Mouse (Mus musculus): ENCODE results near the gene Gnb1. TPM values are rescaled to one million over a fixed set of nuclear protein-coding genes. Genes with fewer than 3 reads are reported as not detected.
A peak's percentile ranks its signal among the peaks of the same experiment; 100 is the strongest.

Gnb1 gene
- total and polyA plus RNA-seq, 3 experiments, result 147 to 257 (median 151) TPM

DNA sequence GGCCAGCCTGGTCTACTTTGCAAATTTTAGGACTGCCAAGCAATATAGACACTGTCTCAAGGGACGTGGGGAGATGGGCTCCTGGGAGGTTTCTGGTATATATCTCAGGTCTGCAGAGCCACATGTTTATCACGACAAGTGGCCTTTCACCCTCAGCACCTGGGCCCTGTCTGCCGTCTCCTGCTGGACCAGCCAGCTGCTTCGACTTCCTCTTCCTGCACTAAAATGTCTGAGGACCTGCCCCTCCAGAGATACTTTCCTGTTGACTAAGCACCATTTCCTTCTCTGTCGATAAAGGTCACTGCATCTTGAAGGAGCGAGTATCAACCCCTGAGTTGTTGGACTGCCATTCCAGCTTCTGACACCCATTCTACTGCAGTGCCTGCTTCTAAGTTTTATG is 68.3 kb downstream of the Gnb1 start:
- WGBS, result 34% methylated on average over 6 of the region's 6 CpGs
- intact Hi-C loops (cut with DNase I), result no loop called here

GRCm38 (mm10) chr4:155560932-155561331 is 69.8 kb downstream of the Gnb1 start:
- Histone ChIP-seq H3K4me1 (ENCODE audit: control insufficient read depth, insufficient read depth, low read length) (peaks cover 18% of the 10 kb centered on the region), H3K79me2 (replicated peaks; ENCODE audit: control insufficient read depth, insufficient read depth, low read length) (no peaks in the 10 kb centered on the region), H3K36me3 (ENCODE audit: control insufficient read depth, insufficient read depth, low read length) (peaks cover 10% of the 10 kb centered on the region), H3K9ac (ENCODE audit: low read depth, low read length) (no peak overlapping the region), H3K27ac (peak overlapping the region; percentile 74), H3K4me3 (no peak overlapping the region), H3K27me3 (ENCODE audit: control insufficient read depth, insufficient read depth, low read length) (no peaks in the 10 kb centered on the region)
- TF ChIP-seq CTCF (IDR thresholded peaks at IDR 0.05) (no peak), POLR2A (IDR thresholded peaks at IDR 0.05; ENCODE audit: insufficient read depth, low read depth, low read length) (no peak), EP300 (IDR thresholded peaks at IDR 0.05; ENCODE audit: insufficient read depth, low read depth, low read length) (peak; percentile 42; the same call in 1 of the 2 replicates)
- 24% methylated on average over 2 of the region's 2 CpGs for WGBS
- peak in 1 of 2 experiments; percentile 43 for DNase-seq
- intact Hi-C loops (cut with DNase I), result loop anchor here (5.0 kb wide), 1 partner anchor 39 kb away; no protein-coding TSS in a partner anchor

More for the DNA sequence above, 68.3 kb downstream of the Gnb1 start:
- peak in 1 of 2 experiments; percentile 33 for DNase-seq
- H3K27me3 ChIP-seq (ENCODE audit: control insufficient read depth, insufficient read depth, low read length), result no peaks in the 10 kb centered on the region
- 0 out of 2 replicates have a peak, but pooled peaks have one; percentile 28 for TF ChIP-seq EP300 (IDR thresholded peaks at IDR 0.05; ENCODE audit: insufficient read depth, low read depth, low read length)
- TF ChIP-seq POLR2A (IDR thresholded peaks at IDR 0.05; ENCODE audit: insufficient read depth, low read depth, low read length), result 0 out of 2 replicates have a peak, but pooled peaks have one; percentile 34
- TF ChIP-seq CTCF (IDR thresholded peaks at IDR 0.05), result no peak
- peaks cover 14% of the 10 kb centered on the region for H3K36me3 ChIP-seq (ENCODE audit: control insufficient read depth, insufficient read depth, low read length)
- peaks cover 15% of the 10 kb centered on the region for H3K4me1 ChIP-seq (ENCODE audit: control insufficient read depth, insufficient read depth, low read length)
- H3K27ac ChIP-seq, result peak overlapping the region; percentile 58
- H3K79me2 ChIP-seq (replicated peaks; ENCODE audit: control insufficient read depth, insufficient read depth, low read length), result no peaks in the 10 kb centered on the region
- no peak overlapping the region for H3K4me3 ChIP-seq
- H3K9ac ChIP-seq (ENCODE audit: low read depth, low read length), result no peak overlapping the region

GRCm38 (mm10) chr4:155561661-155562442 is 70.7 kb downstream of the Gnb1 start, which contains the start of gene Nadk:
Gene Nadk, plus strand, starts transcription at chr4:155562378.
- 42% methylated on average over 7 of the region's 7 CpGs for WGBS
- no peaks in the 10 kb centered on the region for H3K79me2 ChIP-seq (replicated peaks; ENCODE audit: control insufficient read depth, insufficient read depth, low read length)
- TF ChIP-seq POLR2A (IDR thresholded peaks at IDR 0.05; ENCODE audit: insufficient read depth, low read depth, low read length) (0 out of 2 replicates have a peak, but pooled peaks have one; percentile 30), EP300 (IDR thresholded peaks at IDR 0.05; ENCODE audit: insufficient read depth, low read depth, low read length) (no peak)
- intact Hi-C loops (cut with DNase I), result loop anchor here (2.0 to 5.0 kb wide), 2 partner anchors 39 to 40 kb away; partner anchors contain the start of gene Slc35e2
- DNase-seq, result peak in 1 of 2 experiments; percentile 63
- H3K4me1 ChIP-seq (ENCODE audit: control insufficient read depth, insufficient read depth, low read length), result peaks cover 23% of the 10 kb centered on the region
- peak within 1 kb of the TSS; percentile 74 for H3K27ac ChIP-seq
- H3K27me3 ChIP-seq (ENCODE audit: control insufficient read depth, insufficient read depth, low read length), result no peaks in the 10 kb centered on the region
- peaks cover 8% of the 10 kb centered on the region for H3K36me3 ChIP-seq (ENCODE audit: control insufficient read depth, insufficient read depth, low read length)
- peak within 1 kb of the TSS; percentile 46 for H3K4me3 ChIP-seq
- H3K9ac ChIP-seq (ENCODE audit: low read depth, low read length), result peak within 1 kb of the TSS; percentile 3; the same call in 1 of the 2 replicates

- intact Hi-C loops (cut with DNase I), result loop anchor here (2.0 to 5.0 kb wide), 2 partner anchors 38 to 41 kb away; partner anchors contain the start of gene Slc35e2
- H3K4me1 ChIP-seq (ENCODE audit: control insufficient read depth, insufficient read depth, low read length), result peaks cover 23% of the 10 kb centered on the region
Observed at GRCm38 (mm10) chr4:155562725-155563399, 71.7 kb downstream of the Gnb1 start.

GRCm38 (mm10) chr4:155563400-155564231 is 72.5 kb downstream of the Gnb1 start:
- H3K4me1 ChIP-seq (ENCODE audit: control insufficient read depth, insufficient read depth, low read length), result peaks cover 23% of the 10 kb centered on the region
- TF ChIP-seq POLR2A (IDR thresholded peaks at IDR 0.05; ENCODE audit: insufficient read depth, low read depth, low read length), result peak; percentile 80
- peak; percentile 65; the same call in 1 of the 2 replicates for TF ChIP-seq EP300 (IDR thresholded peaks at IDR 0.05; ENCODE audit: insufficient read depth, low read depth, low read length)
- peak; percentile 67 for TF ChIP-seq CTCF (IDR thresholded peaks at IDR 0.05)
- no peaks in the 10 kb centered on the region for H3K27me3 ChIP-seq (ENCODE audit: control insufficient read depth, insufficient read depth, low read length)
- peaks cover 1% of the 10 kb centered on the region; the same call in 1 of the 2 replicates for H3K79me2 ChIP-seq (replicated peaks; ENCODE audit: control insufficient read depth, insufficient read depth, low read length)
- H3K9ac ChIP-seq (ENCODE audit: low read depth, low read length), result peak overlapping the region; percentile 88
- H3K4me3 ChIP-seq, result peak overlapping the region; percentile 93
- H3K36me3 ChIP-seq (ENCODE audit: control insufficient read depth, insufficient read depth, low read length), result peaks cover 8% of the 10 kb centered on the region
- peak; percentile 97 to 98 for DNase-seq
- under 1% methylated on average over 69 of the region's 69 CpGs for WGBS
- H3K27ac ChIP-seq, result peak overlapping the region; percentile 97
- intact Hi-C loops (cut with DNase I), result loop anchor here (2.0 to 5.0 kb wide), 3 partner anchors 37 to 73 kb away; partner anchors contain the start of genes Gnb1 and Slc35e2

More at GRCm38 (mm10) chr4:155562725-155563399, 71.7 kb downstream of the Gnb1 start:
- H3K79me2 ChIP-seq (replicated peaks; ENCODE audit: control insufficient read depth, insufficient read depth, low read length), result no peaks in the 10 kb centered on the region
- peak overlapping the region; percentile 3; the same call in 1 of the 2 replicates for H3K9ac ChIP-seq (ENCODE audit: low read depth, low read length)
- 1% methylated on average over 19 of the region's 19 CpGs for WGBS
- H3K4me3 ChIP-seq, result peak overlapping the region; percentile 46
- H3K36me3 ChIP-seq (ENCODE audit: control insufficient read depth, insufficient read depth, low read length), result peaks cover 8% of the 10 kb centered on the region
- peak overlapping the region; percentile 74 for H3K27ac ChIP-seq
- TF ChIP-seq CTCF (IDR thresholded peaks at IDR 0.05), result no peak
- TF ChIP-seq EP300 (IDR thresholded peaks at IDR 0.05; ENCODE audit: insufficient read depth, low read depth, low read length), result no peak
- TF ChIP-seq POLR2A (IDR thresholded peaks at IDR 0.05; ENCODE audit: insufficient read depth, low read depth, low read length), result no peak; the same call in 1 of the 2 replicates
- no peaks in the 10 kb centered on the region for H3K27me3 ChIP-seq (ENCODE audit: control insufficient read depth, insufficient read depth, low read length)
- DNase-seq, result peak; percentile 71 to 75

Data from heart, adult 2 months (tissue).